Mouse (Mus musculus) stomach, postnatal 0 days (tissue): ENCODE measurements around the gene Mtmr6. TPM values are rescaled to one million over a fixed set of nuclear protein-coding genes. Genes with fewer than 3 reads are reported as not detected.

Experiments
- ATAC-seq: fragments of 200-750 bp; cut with Nextera tagmentation; 2 replicates; pipeline ENCODE4 v1.8.0; 2017; ENCODE audit not compliant: low FRiP score, low TSS enrichment
- DNase-seq: peaks from one replicate; pipeline ENCODE4 v3.0.0-alpha.2; 2016; ENCODE audit warnings: low spot score
- H3K27ac ChIP-seq: fragments of 300-500 bp; sonication (generic); replicated peaks from 2 replicates; pipeline ENCODE4 v1.5.1; 2014; ENCODE audit warnings: mild to moderate bottlenecking, control low read depth
- H3K27me3 ChIP-seq: fragments of 300-500 bp; sonication (generic); 2 replicates; pipeline ENCODE4 v1.6.1; 2014; ENCODE audit warnings: low read length; ENCODE audit not compliant: control insufficient read depth, insufficient read depth
- H3K36me3 ChIP-seq: fragments of 300-500 bp; sonication (generic); 2 replicates; pipeline ENCODE4 v1.6.1; 2014; ENCODE audit warnings: low read length, mixed read lengths; ENCODE audit not compliant: control insufficient read depth, insufficient read depth
- H3K4me1 ChIP-seq: fragments of 300-500 bp; sonication (generic); replicated peaks from 2 replicates; pipeline ENCODE4 v1.6.1; 2014; ENCODE audit warnings: antibody characterized with exemption; ENCODE audit not compliant: control insufficient read depth, insufficient read depth
- H3K4me2 ChIP-seq: fragments of 300-500 bp; sonication (generic); replicated peaks from 2 replicates; pipeline ENCODE4 v1.6.1; 2014; ENCODE audit warnings: low read depth, mild to moderate bottlenecking, control low read depth, moderate library complexity
- H3K4me3 ChIP-seq: fragments of 300-500 bp; sonication (generic); 2 replicates; pipeline ENCODE4 v1.5.1; 2014; ENCODE audit warnings: low read depth, low read length, control low read depth
- H3K9ac ChIP-seq: fragments of 300-500 bp; sonication (generic); 2 replicates; pipeline ENCODE4 v1.6.1; 2014; ENCODE audit warnings: mild to moderate bottlenecking, low read length, control low read depth, mixed read lengths
- H3K9me3 ChIP-seq: fragments of 300-500 bp; sonication (generic); 2 replicates; pipeline ENCODE4 v1.6.1; 2016; ENCODE audit warnings: low read length; ENCODE audit not compliant: control insufficient read depth
- CTCF ChIP-seq: IDR thresholded peaks from 2 replicates; pipeline ENCODE4 v1.5.1; 2016; ENCODE audit warnings: antibody characterized with exemption, low read depth, mild to moderate bottlenecking, moderate library complexity
- EP300 ChIP-seq: optimal IDR thresholded peaks from 2 replicates; pipeline ENCODE3; 2016; ENCODE audit warnings: antibody characterized with exemption
- WGBS: fragments of 180-500 bp; shearing (Covaris S2); extraction: QIAGEN DNeasy Blood & Tissue Kit; methylation state at CpG from one replicate; pipeline ENCODE4 v1.1.7; 2014; 5-methylcytosine and 5-hydroxymethylcytosine counted together
- polyA plus RNA-seq: library from polyadenylated mRNA; unstranded; fragments of >200 nt; fragmentation: Nextera tagmentation; extraction: Ambion mirVana; gene quantifications from 2 replicates; pipeline ENCODE4 v1.2.1, GENCODE M21; 2015

Mtmr6 gene
- 31.4 and 31.6 TPM in 2 replicates for polyA plus RNA-seq

GRCm38 (mm10) chr14:60264990-60265876 lies at the start of gene Mtmr6:
TSS of gene Mtmr6 (plus strand) at chr14:60265228.
- peak within 1 kb of the TSS; percentile 83 for H3K9ac ChIP-seq
- H3K27me3 ChIP-seq, result no peaks in the 10 kb centered on the region
- H3K9me3 ChIP-seq, result no peaks in the 10 kb centered on the region
- H3K4me3 ChIP-seq, result peak within 1 kb of the TSS; percentile 89
- peak within 1 kb of the TSS; percentile 86 for H3K27ac ChIP-seq
- H3K4me2 ChIP-seq, result peak within 1 kb of the TSS; percentile 53
- no peaks in the 10 kb centered on the region for H3K4me1 ChIP-seq
- TF ChIP-seq EP300, result no peak
- TF ChIP-seq CTCF, result peak; percentile 97
- 1% methylated on average over 51 of the region's 51 CpGs for WGBS
- H3K36me3 ChIP-seq, result no peaks in the 10 kb centered on the region
- ATAC-seq (peak; percentile 99), DNase-seq (peak; percentile 98)

GRCm38 (mm10) chr14:60216125-60216524 lies 48.9 kb upstream of the Mtmr6 start:
- H3K36me3 ChIP-seq, result peaks cover 3% of the 10 kb centered on the region; the same call in 1 of the 2 replicates
- H3K27me3 ChIP-seq, result no peaks in the 10 kb centered on the region
- peak overlapping the region; percentile 83 for H3K27ac ChIP-seq
- no peak overlapping the region for H3K4me3 ChIP-seq
- DNase-seq (peak; percentile 23), ATAC-seq (peak; percentile 87)
- H3K4me1 ChIP-seq, result no peaks in the 10 kb centered on the region
- TF ChIP-seq EP300 (no peak), CTCF (no peak)
- WGBS, result 53% methylated on average over 1 of the region's 1 CpGs
- no peak overlapping the region for H3K4me2 ChIP-seq
- H3K9me3 ChIP-seq, result no peaks in the 10 kb centered on the region
- H3K9ac ChIP-seq, result no peak overlapping the region

DNA sequence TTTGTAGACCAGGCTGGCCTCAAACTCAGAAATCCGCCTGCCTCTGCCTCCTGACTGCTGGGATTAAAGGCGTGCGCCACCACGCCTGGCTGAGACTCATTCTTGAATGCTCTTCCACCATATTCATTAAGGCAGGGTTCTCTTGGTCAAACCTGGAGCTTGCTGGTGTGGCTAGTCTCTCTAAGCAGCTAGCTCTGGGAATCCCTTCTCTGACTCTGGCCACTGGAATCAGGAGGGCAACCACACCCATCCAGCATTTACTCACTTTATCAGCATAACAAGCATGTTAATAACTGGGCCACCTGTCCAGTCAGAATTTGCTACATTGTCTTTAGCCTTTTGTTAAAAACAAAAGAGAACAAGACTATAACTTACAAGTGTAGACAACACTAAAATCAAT lies 47.4 kb upstream of the Mtmr6 start:
- Histone ChIP-seq H3K36me3 (peaks cover 3% of the 10 kb centered on the region; the same call in 1 of the 2 replicates), H3K4me1 (no peaks in the 10 kb centered on the region), H3K9me3 (no peaks in the 10 kb centered on the region), H3K9ac (no peak overlapping the region), H3K27ac (no peak overlapping the region), H3K4me2 (no peak overlapping the region), H3K27me3 (no peaks in the 10 kb centered on the region), H3K4me3 (no peak overlapping the region)
- ATAC-seq, result peak; percentile 18; the same call in 1 of the 2 replicates
- TF ChIP-seq CTCF (no peak), EP300 (no peak)
- DNase-seq, result peak; percentile 36
- 91% methylated on average over 4 of the region's 4 CpGs for WGBS

DNA sequence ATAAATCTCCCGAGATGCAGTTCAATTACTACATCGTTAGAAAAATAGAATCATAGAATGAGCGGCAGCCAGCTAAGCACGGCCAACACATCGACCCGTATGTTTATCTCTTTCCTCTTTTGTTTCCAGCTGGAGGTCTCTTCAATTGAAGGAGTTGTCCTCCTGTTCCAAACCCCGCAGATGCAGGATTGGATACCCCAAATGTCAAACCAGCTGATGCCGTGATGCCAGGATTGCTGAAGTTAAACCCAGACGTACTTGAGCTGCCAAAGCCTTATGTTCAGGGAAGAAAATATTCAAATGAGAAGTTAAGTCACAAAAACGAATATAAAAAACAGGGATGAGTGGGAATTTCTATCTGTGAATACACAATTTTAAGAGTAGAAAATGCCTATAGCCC lies 45.1 kb upstream of the Mtmr6 start:
- Histone ChIP-seq H3K9ac (no peak overlapping the region), H3K27me3 (no peaks in the 10 kb centered on the region), H3K9me3 (no peaks in the 10 kb centered on the region), H3K27ac (no peak overlapping the region), H3K4me1 (no peaks in the 10 kb centered on the region), H3K4me3 (no peak overlapping the region), H3K4me2 (no peak overlapping the region), H3K36me3 (peaks cover 3% of the 10 kb centered on the region; the same call in 1 of the 2 replicates)
- WGBS, result 88% methylated on average over 10 of the region's 10 CpGs
- no peak for DNase-seq
- ATAC-seq, result no peak
- TF ChIP-seq EP300, result no peak
- no peak for TF ChIP-seq CTCF

GRCm38 (mm10) chr14:60238551-60238950 lies 26.5 kb upstream of the Mtmr6 start:
- TF ChIP-seq EP300, result no peak
- no peak for TF ChIP-seq CTCF
- no peaks in the 10 kb centered on the region for H3K4me1 ChIP-seq
- no peak overlapping the region for H3K9ac ChIP-seq
- H3K9me3 ChIP-seq, result no peaks in the 10 kb centered on the region
- DNase-seq, result no peak
- no peaks in the 10 kb centered on the region for H3K27me3 ChIP-seq
- WGBS, result 78% methylated on average over 3 of the region's 3 CpGs
- no peak overlapping the region for H3K4me2 ChIP-seq
- peaks cover 9% of the 10 kb centered on the region for H3K36me3 ChIP-seq
- ATAC-seq, result no peak
- no peak overlapping the region for H3K4me3 ChIP-seq
- no peak overlapping the region for H3K27ac ChIP-seq

- WGBS, result 8% methylated on average over 8 of the region's 8 CpGs
- DNase-seq, result no peak
- TF ChIP-seq CTCF, result no peak
- TF ChIP-seq EP300, result no peak
Measured at GRCm38 (mm10) chr14:60250366-60250765, 14.7 kb upstream of the Mtmr6 start.

More at GRCm38 (mm10) chr14:60250366-60250765, 14.7 kb upstream of the Mtmr6 start:
- Histone ChIP-seq H3K27me3 (no peaks in the 10 kb centered on the region), H3K27ac (no peak overlapping the region; the same call in 1 of the 2 replicates), H3K9me3 (no peaks in the 10 kb centered on the region), H3K4me2 (peak overlapping the region; percentile 82), H3K4me3 (peak overlapping the region; percentile 93), H3K9ac (peak overlapping the region; percentile 96), H3K4me1 (no peaks in the 10 kb centered on the region), H3K36me3 (no peaks in the 10 kb centered on the region)
- no peak for ATAC-seq
